Mouse (Mus musculus): ENCODE data around the gene Timm13.

Timm13 gene

GRCm38 (mm10) chr10:80904004-80904693 lies 3.4 kb upstream of the Timm13 start:
- no peak for DNase-seq (ENCODE audit: low read depth)

GRCm38 (mm10) chr10:80903282-80903681 lies 2.5 kb upstream of the Timm13 start:
- DNase-seq (ENCODE audit: low read depth), result no peak

GRCm38 (mm10) chr10:80902273-80902940 lies 1.6 kb upstream of the Timm13 start:
- DNase-seq (ENCODE audit: low read depth), result no peak

DNA sequence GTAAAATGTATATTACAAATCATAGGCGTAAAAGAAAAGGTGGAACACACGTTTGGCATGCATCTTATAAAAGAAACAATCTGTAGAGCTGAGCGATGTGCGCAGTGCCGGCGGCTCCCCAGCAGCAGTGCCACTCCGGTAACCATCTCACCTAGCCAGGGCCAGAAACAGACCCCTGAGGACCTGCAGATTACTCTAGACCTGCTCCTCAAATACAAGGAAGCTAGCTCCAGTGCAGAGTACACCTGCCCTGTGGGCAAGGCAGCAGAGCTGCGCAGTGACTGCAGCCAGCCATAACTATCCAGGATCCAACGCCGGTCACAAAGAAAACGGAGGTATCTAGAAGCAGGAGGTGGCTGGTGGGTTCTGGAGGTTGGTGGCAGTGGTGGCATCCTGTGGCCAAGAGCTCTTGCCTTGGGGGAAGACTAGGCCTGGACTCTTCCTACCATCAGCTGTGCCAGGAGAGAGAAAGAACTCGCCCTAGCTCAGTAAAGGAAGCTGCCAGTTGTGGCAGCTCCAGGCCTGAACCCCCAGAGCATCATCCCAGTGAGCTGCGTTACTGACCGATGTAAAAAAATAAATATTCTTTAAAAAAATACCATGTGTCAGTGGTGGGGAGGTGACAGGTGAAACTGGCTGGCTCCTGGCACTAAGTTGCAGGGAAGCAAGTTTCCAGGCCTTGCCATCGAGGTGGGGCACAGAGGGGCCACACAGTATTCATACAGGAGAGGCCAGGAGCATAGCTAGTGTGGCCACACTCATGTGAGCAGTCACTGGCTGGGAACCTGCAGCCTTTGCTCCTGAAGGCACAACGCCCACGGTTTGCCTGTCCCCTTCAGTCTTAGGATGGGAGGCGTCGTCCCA lies 872 bp upstream of the Timm13 start:
- DNase-seq (ENCODE audit: low read depth), result no peak

DNA sequence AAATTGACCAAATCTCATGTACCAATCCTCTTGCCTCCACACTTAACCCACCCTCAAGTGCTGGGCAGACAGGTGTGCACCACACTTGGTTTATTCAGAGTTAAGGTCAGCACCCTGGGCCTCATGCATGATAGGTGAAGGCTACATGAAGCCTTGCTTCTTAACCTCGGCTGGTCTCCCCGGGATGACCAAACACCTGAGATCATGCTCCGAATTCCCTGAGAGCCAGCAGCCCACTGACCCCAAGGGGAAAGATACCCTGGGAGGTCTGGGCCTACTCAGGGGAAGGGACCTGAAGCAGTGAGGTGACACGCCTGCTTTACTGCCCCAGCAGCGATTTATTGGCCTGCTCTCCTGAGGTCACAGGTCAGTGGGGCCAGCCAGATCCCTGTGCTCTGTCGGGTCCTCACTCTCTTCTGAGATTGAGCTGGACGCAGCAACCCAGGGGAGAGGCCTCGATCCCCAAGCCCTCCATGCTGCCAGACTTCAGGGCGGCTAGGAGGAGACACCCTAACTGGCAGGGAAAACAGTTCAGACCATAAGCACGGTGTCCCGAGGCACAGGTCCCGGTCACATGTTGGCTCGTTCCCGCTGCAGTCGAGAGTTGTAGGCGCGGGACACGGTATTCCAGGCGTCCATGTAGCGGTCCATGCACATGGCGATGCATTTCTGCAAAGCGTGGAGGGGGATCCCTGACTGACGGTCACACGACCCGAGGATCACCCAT lies 1.0 kb downstream of the Timm13 start:
- no peak for DNase-seq (ENCODE audit: low read depth)

GRCm38 (mm10) chr10:80899074-80899473 lies 1.7 kb downstream of the Timm13 start:
- no peak for DNase-seq (ENCODE audit: low read depth)

DNA sequence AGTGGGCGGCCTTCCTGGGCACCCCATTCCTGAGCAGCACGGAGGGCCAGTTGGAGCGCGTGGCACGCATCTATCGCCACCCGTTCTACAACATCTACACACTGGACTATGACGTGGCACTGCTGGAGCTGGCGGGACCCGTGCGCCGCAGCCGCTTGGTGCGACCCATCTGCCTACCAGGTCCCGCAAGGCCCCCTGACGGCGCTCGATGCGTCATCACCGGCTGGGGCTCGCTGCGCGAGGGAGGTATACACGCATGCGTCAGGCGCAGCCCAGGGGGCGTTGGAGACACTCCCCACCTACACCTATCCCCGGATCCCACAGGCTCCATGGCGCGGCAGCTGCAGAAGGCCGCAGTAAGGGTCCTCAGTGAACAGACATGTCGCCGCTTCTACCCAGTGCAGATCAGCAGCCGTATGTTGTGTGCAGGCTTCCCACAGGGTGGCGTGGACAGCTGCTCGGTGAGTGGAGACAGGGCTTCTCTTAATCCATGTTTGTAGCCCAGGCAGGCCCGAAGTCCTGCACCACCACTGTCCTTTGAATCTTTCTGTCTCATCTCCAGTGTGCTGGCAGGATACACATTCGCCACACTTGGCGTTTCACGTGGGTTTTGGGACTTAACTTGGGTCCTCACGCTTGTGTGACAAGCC lies 2.8 kb downstream of the Timm13 start:
- DNase-seq (ENCODE audit: low read depth), result no peak

DNA sequence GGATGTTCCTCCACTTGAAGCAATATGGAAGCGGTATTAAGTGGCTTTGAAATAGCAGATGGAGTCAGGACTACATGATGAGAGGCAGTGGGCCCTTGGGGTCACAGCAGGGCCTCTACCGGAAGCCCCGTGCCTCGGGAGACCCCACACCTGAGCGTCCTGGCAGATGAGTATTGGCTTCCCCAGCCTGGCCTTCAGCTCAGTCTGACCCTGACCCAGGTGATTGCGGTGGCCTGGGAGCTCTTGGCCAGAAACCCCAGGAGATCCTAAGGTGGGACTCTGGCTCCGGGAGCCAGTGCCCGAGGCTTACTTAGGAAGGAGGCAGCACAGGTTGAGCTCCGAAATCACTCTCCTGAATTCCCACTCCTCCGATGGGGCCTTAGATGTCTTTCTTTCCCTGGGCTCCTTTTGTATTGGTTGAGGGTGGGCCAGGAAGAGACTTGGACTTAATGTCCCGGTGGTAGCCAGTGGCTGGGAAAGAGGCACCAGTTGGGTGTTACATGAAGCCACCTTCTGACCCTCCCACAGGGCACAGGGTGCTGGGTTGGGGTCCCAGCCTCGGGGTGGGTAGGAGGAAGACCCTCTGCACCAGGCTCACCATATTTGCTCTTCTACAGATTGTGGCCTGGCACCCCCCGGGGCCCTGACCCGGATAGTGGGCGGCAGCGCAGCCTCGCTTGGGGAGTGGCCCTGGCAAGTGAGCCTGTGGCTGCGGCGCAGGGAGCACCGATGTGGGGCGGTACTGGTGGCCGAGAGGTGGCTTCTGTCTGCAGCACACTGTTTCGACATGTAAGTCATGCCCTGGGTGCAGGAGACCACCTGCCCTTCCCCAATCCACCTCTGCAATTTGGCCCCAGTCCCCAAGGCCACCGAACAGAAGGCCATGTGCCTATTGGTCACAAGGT lies 3.9 kb downstream of the Timm13 start:
- no peak for DNase-seq (ENCODE audit: low read depth)

- no peak for DNase-seq (ENCODE audit: low read depth)
These were observed 5.1 kb downstream of the Timm13 start for GRCm38 (mm10) chr10:80895697-80896096.

GRCm38 (mm10) chr10:80895100-80895499 lies 5.7 kb downstream of the Timm13 start:
- no peak for DNase-seq (ENCODE audit: low read depth)

DNA sequence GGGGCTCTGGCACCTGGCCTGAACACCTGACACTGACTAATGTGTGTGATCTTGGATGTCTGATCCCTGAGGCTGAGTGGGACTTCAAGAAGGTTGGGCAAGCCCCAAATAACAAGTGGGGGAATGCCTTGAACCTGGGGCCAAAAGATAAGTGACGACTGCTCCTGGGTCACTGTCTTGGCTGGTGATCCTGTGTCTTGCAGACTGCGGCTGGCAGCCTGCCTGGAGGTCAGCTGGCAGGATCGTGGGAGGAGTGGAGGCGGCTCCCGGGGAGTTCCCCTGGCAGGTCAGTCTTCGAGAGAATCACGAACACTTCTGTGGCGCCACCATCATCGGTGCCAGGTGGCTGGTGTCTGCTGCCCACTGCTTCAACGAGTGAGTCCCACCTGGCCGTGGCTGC lies 13.6 kb downstream of the Timm13 start:
- DNase-seq (ENCODE audit: low read depth), result no peak

GRCm38 (mm10) chr10:80881301-80881700 lies 19.5 kb downstream of the Timm13 start:
- peak; percentile 27 for DNase-seq (ENCODE audit: low read depth)

DNA sequence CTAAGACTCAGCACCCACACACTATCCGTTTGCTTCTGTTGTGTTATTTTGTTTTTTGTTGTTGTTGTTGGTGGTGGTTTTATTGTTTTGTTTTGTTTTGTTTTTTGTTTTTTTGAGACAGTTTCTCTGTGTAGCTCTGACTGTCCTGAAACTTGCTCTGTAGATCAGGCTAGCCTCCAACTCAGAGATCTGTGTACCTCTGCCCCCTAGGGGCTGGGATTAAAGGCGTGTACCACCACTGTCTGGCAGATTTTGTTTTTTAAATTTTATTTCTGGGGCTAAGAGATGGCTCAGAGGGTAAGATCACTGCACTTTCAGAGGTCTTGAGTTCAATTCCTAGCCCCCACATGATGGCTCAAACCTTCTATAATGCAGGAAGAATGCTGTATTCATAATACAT lies 19.9 kb downstream of the Timm13 start:
- no peak for DNase-seq (ENCODE audit: low read depth)

DNA sequence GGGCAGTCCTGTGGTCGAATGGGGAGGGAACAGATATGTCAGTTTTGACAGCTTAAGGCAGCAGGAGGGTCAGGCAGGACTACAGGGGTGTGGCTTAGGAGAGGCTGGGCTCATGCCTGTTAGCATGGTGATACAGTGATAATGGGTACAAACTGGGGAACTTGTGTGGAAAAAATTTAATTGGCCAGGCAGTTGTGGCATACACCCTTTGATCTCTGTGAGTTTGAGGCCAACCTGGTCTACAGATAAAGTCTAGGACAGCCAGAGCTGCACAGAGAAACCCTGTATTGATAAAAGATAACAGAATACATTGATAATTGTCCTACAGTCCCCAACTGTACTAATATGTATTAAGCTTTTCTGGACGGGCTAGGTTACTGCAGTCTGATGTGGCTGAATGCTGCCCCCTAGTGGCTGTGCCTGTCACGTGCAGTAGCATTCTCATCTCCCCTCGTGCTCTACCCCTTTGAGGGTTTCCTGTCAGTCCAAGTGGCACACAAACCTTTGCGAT lies 20.6 kb downstream of the Timm13 start:
- no peak for DNase-seq (ENCODE audit: low read depth)

DNA sequence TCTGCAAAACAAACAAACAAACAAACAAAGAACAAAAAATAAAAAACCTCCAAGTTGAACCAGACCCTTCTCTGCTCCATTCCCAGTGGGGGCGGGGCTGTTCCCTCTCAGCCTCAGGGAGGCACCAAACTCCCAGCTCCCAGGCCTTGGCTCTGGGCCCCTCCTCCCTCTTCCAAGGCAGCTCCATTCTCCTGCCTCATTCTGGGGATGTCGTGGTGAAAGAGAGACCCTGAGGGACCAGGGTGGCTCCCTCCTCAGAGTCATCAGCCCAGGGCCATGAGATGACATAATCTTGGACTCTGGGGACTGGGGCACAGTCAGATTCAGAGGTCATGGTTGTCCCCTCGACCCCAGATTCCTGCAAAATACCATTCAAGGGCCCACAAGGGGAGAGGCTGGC lies 24.2 kb downstream of the Timm13 start:
- no peak for DNase-seq (ENCODE audit: low read depth)

DNA sequence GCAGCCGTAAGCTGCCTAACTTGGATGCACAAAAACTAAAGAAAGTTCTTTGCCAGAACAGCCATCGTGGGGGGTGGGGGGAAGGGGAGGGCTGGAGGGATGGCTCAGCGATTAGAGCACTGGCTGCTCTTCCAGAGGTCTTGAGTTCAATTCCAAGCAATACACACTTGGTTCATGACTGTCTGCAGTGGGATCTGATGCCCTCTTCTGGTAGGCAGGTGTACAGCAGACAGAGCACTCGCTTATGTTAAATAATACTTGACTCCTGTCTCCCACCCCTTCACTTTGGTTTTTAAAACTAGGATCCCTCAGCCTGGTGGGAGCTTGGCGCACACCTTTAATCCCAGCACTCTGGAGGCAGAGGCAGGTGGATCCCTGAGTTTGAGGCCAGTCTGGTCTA lies 24.7 kb downstream of the Timm13 start:
- no peak for DNase-seq (ENCODE audit: low read depth)

DNA sequence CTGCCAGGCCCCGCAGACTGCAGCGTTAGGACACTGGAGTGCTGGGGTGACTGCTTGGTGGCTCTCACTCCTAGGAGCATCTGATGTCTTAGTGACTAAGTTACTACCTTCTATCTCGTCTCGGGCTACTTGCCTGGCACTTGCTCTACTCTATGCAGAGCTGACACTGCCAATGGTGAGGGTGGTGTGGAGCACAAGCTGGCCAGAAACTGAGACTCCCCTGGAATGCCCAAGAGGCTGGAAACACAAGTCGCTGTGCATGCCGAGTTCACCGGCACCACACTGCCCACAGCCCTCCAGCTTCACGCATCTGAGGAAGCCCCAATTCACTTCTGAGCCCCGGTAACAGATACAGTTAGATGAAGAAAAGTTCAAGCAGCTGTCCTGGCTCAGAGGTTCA lies 26.7 kb downstream of the Timm13 start:
- DNase-seq (ENCODE audit: low read depth), result no peak

GRCm38 (mm10) chr10:80871581-80871980 lies 29.2 kb downstream of the Timm13 start, which contains the start of gene Tmprss9:
Gene Tmprss9, plus strand, starts transcription at chr10:80871848.
- DNase-seq (ENCODE audit: low read depth), result no peak

- no peak for DNase-seq (ENCODE audit: low read depth)
These were observed 29.8 kb downstream of the Timm13 start for GRCm38 (mm10) chr10:80870993-80871392.

DNA sequence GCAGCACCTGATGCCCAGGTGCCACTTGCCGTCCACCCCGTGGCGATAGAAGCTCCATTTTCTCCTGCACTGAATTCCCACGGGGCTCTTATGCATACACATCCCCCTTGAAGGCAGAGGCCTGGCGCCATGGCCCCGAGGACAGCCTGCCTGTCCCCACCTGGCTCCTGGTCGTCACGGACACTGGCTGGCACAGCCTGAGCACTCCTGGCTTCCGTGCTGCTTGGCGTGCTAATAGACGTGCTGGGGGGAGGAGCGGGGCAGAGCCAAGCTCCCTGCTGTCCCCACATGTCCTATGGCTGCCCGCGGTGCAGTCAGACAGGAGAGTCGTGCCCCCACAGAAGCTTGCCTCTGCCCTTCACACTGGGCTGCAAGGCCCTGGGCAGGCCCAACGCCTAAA lies 36.3 kb downstream of the Timm13 start:
- DNase-seq (ENCODE audit: low read depth), result no peak

Data from fibroblast of lung, adult 2 months (primary cell).